Mouse (Mus musculus) neural tube, embryonic 13.5 days (tissue): ENCODE measurements around the gene Rpa2. TPM values are rescaled to one million over a fixed set of nuclear protein-coding genes. Genes with fewer than 3 reads are reported as not detected.

Experiments used
- ATAC-seq: fragments of 200-750 bp; cut with Nextera tagmentation; 2 replicates; pipeline ENCODE4 v1.8.0; 2017; ENCODE audit warnings: low read depth, mild to moderate bottlenecking, moderate TSS enrichment, moderate library complexity
- H3K27ac ChIP-seq: fragments of 300-500 bp; sonication (generic); replicated peaks from 2 replicates; pipeline ENCODE4 v1.5.1; 2015; ENCODE audit warnings: moderate library complexity, mild to moderate bottlenecking, inconsistent platforms
- H3K27me3 ChIP-seq: fragments of 300-500 bp; sonication (generic); 2 replicates; pipeline ENCODE4 v1.6.1; 2015; ENCODE audit warnings: mild to moderate bottlenecking, inconsistent platforms
- H3K36me3 ChIP-seq: fragments of 300-500 bp; sonication (generic); 2 replicates; pipeline ENCODE4 v1.6.1; 2015; ENCODE audit warnings: mild to moderate bottlenecking, inconsistent platforms
- H3K4me1 ChIP-seq: fragments of 300-500 bp; sonication (generic); replicated peaks from 2 replicates; pipeline ENCODE4 v1.6.1; 2015; ENCODE audit warnings: inconsistent platforms
- H3K4me2 ChIP-seq: fragments of 300-500 bp; sonication (generic); 2 replicates; pipeline ENCODE4 v1.6.1; 2015; ENCODE audit warnings: inconsistent platforms, mild to moderate bottlenecking, moderate library complexity
- H3K4me3 ChIP-seq: fragments of 300-500 bp; sonication (generic); 2 replicates; pipeline ENCODE4 v1.5.1; 2015; ENCODE audit warnings: mild to moderate bottlenecking, inconsistent platforms
- H3K9ac ChIP-seq: fragments of 300-500 bp; sonication (generic); 2 replicates; pipeline ENCODE4 v1.6.1; 2015; ENCODE audit warnings: moderate library complexity, mild to moderate bottlenecking, inconsistent platforms
- H3K9me3 ChIP-seq: fragments of 300-500 bp; sonication (generic); 2 replicates; pipeline ENCODE4 v1.6.1; 2016; ENCODE audit warnings: inconsistent platforms
- WGBS: fragments of 180-500 bp; shearing (Covaris S2); methylation state at CpG from one replicate; pipeline ENCODE4 v1.1.7; 2015; 5-methylcytosine and 5-hydroxymethylcytosine counted together
- polyA plus RNA-seq: library from polyadenylated mRNA; unstranded; fragments of >200 nt; fragmentation: Nextera tagmentation; extraction: Ambion mirVana; gene quantifications from 2 replicates; pipeline ENCODE4 v1.2.1, GENCODE M21; 2015

Rpa2 gene
- polyA plus RNA-seq, 1 experiment from 2014 or later: 35.4 TPM

DNA sequence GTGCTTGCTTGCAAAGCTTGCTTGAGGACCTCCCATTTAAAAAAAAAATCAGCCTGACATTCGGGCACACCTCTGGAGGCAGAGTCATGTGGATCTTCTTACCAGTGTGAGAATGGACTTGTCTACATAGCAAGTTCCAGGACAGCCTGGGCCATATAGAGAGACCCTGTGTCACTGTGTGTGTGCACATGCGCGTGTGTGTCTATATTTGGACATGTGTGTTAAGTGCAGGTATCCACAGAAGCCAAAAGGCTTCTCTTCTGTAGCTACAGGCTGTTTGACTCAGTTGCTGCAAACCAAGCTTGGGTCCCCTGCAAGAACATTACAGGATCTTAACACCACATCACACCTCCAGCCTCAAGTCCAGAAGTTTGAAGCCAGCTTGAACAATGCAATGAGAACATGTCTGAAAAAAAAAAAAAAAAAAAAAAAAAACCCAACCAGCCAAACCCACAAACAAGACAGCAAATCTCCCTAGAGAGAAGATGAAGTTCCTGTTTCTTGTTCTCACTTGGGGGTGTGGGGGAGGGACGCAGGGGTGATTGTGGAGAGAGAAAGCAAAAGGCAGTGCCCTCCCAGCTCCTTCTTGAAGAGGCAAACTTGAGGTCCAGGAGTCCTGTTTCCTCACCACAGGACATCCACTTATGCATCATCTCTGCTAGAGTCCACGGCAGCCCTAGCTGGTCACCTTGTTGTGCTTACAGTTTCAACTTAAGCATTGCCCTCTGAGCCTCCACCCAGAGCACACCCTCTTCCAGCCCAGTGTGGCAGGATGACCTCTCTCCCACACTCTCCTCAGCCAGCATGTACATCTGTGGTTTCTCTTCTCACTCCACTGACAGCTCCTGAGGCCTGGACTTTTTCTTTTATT is 39.9 kb downstream of the Rpa2 start:
- no peaks in the 10 kb centered on the region for H3K36me3 ChIP-seq
- H3K9me3 ChIP-seq: no peaks in the 10 kb centered on the region
- H3K4me2 ChIP-seq: no peak overlapping the region
- WGBS: 69% methylated on average over 5 of the region's 5 CpGs
- H3K9ac ChIP-seq: no peak overlapping the region
- H3K4me1 ChIP-seq: no peaks in the 10 kb centered on the region
- H3K27me3 ChIP-seq: no peaks in the 10 kb centered on the region
- H3K4me3 ChIP-seq: no peak overlapping the region
- ATAC-seq: no peak
- H3K27ac ChIP-seq: no peak overlapping the region

DNA sequence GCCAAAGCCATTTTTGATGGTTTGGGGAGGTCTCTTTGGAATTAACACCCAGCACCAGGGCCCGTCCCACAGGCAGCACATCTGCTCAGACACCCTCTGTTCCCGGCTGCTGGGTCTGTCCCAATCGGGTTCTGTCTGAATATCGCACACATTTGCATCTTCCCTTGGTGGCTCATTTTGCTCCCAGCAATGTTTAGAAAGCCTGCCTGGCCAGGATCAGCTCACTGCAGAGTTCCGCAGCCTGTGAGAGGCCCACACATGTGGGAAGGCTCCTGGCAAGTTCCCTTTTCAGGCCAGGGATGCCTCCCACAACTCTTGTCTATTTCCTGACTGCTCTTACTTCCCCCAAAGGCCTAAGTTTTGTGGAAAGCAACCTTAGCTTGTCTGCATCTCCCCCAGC is 41.5 kb downstream of the Rpa2 start:
- H3K27me3 ChIP-seq: no peaks in the 10 kb centered on the region
- H3K9me3 ChIP-seq: no peaks in the 10 kb centered on the region
- no peak for ATAC-seq
- no peak overlapping the region for H3K4me2 ChIP-seq
- no peak overlapping the region for H3K4me3 ChIP-seq
- H3K4me1 ChIP-seq: no peaks in the 10 kb centered on the region
- 91% methylated on average over 5 of the region's 5 CpGs for WGBS
- H3K27ac ChIP-seq: no peak overlapping the region
- H3K9ac ChIP-seq: no peak overlapping the region
- no peaks in the 10 kb centered on the region for H3K36me3 ChIP-seq

DNA sequence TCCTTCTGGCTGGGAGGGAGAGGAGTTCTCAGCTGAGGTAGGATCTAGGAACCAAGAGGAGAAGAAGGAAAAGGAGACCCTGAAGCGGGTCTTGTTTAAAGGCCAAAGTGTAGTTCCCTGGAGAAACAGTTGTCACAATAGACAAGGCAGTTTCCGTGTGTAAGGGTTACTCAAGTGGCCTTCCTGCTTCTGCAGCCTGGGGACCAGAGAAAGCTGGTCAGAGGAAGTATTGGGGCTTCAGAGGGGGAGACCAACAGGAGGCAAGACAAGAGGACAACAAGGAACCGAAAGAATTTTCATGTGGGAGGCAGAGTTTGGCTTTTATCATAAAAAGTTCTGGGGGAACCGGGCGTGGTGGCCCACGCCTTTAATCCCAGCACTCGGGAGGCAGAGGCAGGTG is 48.3 kb downstream of the Rpa2 start:
- no peak overlapping the region for H3K4me3 ChIP-seq
- 86% methylated on average over 7 of the region's 7 CpGs for whole genome bisulfite sequencing
- H3K9me3 ChIP-seq: peaks cover 14% of the 10 kb centered on the region
- H3K9ac ChIP-seq: no peak overlapping the region
- no peaks in the 10 kb centered on the region for H3K4me1 ChIP-seq
- no peaks in the 10 kb centered on the region for H3K27me3 ChIP-seq
- H3K27ac ChIP-seq: no peak overlapping the region
- no peaks in the 10 kb centered on the region for H3K36me3 ChIP-seq
- no peak overlapping the region for H3K4me2 ChIP-seq
- no peak for ATAC-seq

DNA sequence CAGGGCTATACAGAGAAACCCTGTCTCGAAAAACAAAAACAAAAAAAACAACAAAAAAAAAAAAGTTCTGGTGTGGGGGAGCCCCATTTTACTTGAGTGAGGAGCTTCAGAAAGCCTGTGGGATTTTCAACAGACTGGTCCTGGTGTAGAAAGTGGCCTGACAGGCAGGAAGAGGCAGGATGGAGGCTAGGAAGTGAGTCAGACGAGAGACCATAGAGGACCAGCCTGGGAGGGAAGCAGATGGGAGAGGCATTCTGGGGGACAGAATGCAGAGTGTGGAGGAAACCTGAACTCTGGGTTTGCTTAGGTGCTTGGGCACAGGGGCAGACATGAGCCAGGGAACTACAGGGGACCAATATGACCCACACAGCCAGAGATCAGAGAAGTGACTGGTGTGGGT is 48.7 kb downstream of the Rpa2 start:
- WGBS: 58% methylated on average over 2 of the region's 2 CpGs
- Histone ChIP-seq H3K4me2 (no peak overlapping the region), H3K9ac (no peak overlapping the region), H3K27me3 (no peaks in the 10 kb centered on the region), H3K9me3 (peaks cover 14% of the 10 kb centered on the region), H3K4me1 (no peaks in the 10 kb centered on the region), H3K4me3 (no peak overlapping the region), H3K27ac (no peak overlapping the region), H3K36me3 (no peaks in the 10 kb centered on the region)
- no peak for ATAC-seq

DNA sequence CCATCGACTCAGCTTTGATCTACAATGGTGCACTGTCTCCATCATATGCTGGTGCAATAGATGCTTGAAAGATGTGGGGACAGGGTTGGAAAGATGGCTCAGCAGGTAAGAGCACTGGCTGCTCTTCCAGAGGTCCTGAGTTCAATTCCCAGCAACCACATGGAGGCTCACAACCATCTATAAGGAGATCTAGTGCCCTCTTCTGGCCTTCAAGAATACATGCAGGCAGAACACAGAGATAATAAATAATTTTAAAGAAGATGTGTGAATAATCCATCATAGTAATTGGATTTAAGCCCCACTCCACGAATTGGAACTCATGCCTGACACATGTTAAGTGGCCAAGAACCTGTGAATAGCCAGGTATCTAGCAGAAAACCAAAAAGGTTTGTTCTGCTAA is 50.3 kb downstream of the Rpa2 start:
- H3K4me3 ChIP-seq: no peak overlapping the region
- WGBS: 55% methylated on average over 2 of the region's 2 CpGs
- no peaks in the 10 kb centered on the region for H3K4me1 ChIP-seq
- H3K4me2 ChIP-seq: no peak overlapping the region
- H3K27me3 ChIP-seq: no peaks in the 10 kb centered on the region
- H3K27ac ChIP-seq: no peak overlapping the region
- H3K36me3 ChIP-seq: no peaks in the 10 kb centered on the region
- ATAC-seq: no peak
- peaks cover 14% of the 10 kb centered on the region for H3K9me3 ChIP-seq
- H3K9ac ChIP-seq: no peak overlapping the region

DNA sequence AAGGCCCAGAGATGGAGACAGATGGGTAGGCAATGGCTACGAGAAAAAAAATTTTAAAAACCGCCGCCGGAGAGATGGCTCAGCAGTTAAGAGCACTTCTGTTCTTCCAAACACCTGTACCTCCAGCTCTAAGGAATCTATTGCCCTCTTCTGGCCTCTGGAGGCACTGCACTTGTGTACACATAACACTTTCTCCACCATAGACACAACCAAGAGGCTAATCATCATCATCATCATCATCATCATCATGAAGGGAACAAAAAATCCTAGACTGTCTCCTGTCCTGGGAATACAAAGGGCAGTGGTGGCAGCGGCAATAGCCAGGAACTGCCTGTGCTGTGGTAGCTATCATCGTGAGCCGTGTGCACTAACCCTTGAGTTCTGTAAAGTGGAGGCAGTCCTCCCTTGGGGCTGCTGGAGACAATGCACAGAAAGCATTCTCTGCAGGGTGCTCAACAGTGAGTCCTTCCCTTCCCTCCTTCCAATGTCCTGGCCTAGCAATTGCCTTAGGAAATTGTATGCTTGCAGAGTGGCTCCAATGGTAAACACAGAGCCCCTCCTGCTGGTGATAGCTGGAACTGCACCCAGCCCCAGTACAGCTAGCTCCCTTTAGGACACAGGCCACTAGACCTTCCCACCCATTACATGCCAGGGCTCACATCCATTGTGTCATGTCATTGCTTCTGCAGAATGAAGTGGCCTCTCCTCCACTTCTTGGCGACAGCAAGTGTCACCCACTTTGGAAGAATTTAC is 55.7 kb downstream of the Rpa2 start:
- H3K4me1 ChIP-seq: no peaks in the 10 kb centered on the region
- H3K9ac ChIP-seq: no peak overlapping the region
- no peak overlapping the region for H3K4me3 ChIP-seq
- no peak overlapping the region for H3K4me2 ChIP-seq
- peaks cover 46% of the 10 kb centered on the region for H3K36me3 ChIP-seq
- peaks cover 14% of the 10 kb centered on the region for H3K9me3 ChIP-seq
- H3K27ac ChIP-seq: no peak overlapping the region
- ATAC-seq: no peak
- no peaks in the 10 kb centered on the region for H3K27me3 ChIP-seq
- WGBS: 77% methylated on average over 8 of the region's 8 CpGs

Other genes with a start within 250 kb of the Rpa2 start
- 1,393 and 1,600 TPM in 2 replicates for gene Atpif1, start 234.7 kb upstream of the Rpa2 start, polyA plus RNA-seq
- gene Dnajc8, start 232.8 kb upstream of the Rpa2 start, polyA plus RNA-seq: 150 and 158 TPM in 2 replicates
- 0.80 TPM in 2 replicates for gene Ptafr, start 204.3 kb upstream of the Rpa2 start, polyA plus RNA-seq
- 14.3 and 21.7 TPM in 2 replicates for gene Eya3, start 129.3 kb upstream of the Rpa2 start, polyA plus RNA-seq
- 3.6 and 5.6 TPM in 2 replicates for gene Xkr8, start 35.8 kb upstream of the Rpa2 start, polyA plus RNA-seq
- 0.53 and 0.58 TPM in 2 replicates for gene Smpdl3b, start 11.1 kb upstream of the Rpa2 start, polyA plus RNA-seq
- 0.47 and 0.90 TPM in 2 replicates for gene Themis2, start 28.1 kb downstream of the Rpa2 start, polyA plus RNA-seq
- gene Ppp1r8, start 74.8 kb downstream of the Rpa2 start, polyA plus RNA-seq: 44.8 and 49.5 TPM in 2 replicates
- 134 and 143 TPM in 2 replicates for gene Stx12, start 116.2 kb downstream of the Rpa2 start, polyA plus RNA-seq
- 37.0 and 46.0 TPM in 2 replicates for gene Fam76a, start 154.2 kb downstream of the Rpa2 start, polyA plus RNA-seq
- not detected in 2 replicates for gene Fgr, start 205.8 kb downstream of the Rpa2 start, polyA plus RNA-seq
- 9.4 and 9.9 TPM in 2 replicates for gene Ahdc1, start 242.9 kb downstream of the Rpa2 start, polyA plus RNA-seq